Comparison of ENCODE assay signal across 8 mouse cellular contexts in the genomic region with DNA sequence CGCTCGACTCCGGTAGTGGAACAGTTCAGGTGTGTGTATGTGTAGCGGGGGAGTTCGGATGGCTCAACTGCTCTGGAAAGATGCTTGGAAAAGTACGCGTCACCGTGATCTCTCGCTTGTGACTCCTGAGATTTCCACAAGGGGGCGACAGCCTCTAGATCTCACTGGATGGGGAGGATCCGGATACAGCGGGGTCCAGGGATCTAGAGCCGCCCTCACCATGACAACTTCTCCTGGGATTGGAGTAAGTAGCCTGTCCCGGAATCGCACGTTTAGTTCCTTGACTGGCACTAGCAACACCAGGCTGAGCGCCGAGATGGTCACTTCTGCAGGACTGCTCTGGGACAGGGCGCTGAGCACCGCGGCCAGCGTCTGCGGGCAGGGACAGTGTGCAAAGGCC. TPM values are rescaled to one million over a fixed set of nuclear protein-coding genes. Genes with fewer than 3 reads are reported as not detected.
DNase-seq lines count a peak whose midpoint lies in the region; ATAC-seq and TF ChIP-seq lines count a peak whose summit lies in the region.

No protein-coding gene starts in this region.

- no peak overlapping the region for H3K9ac ChIP-seq in embryonic facial prominence, embryonic 12.5 days
- H3K9ac ChIP-seq in heart, adult 2 months (ENCODE audit: low read depth, low read length): peak overlapping the region; percentile 37
- H3K9ac ChIP-seq in intestine, postnatal 0 days (ENCODE audit: low read depth, low read length): no peak overlapping the region
- no peak overlapping the region for H3K9ac ChIP-seq in limb, embryonic 15.5 days
- H3K9ac ChIP-seq in midbrain, embryonic 15.5 days: no peak overlapping the region
- peak overlapping the region; percentile 49 for H3K9ac ChIP-seq in stomach, embryonic 16.5 days (ENCODE audit: low read length)

- 1% methylated on average over 23 of the region's 23 CpGs for WGBS in embryonic facial prominence, embryonic 12.5 days
- under 1% methylated on average over 23 of the region's 23 CpGs for WGBS in heart, adult 2 months
- 2% methylated on average over 23 of the region's 23 CpGs for WGBS in intestine, postnatal 0 days
- WGBS in limb, embryonic 15.5 days: 1% methylated on average over 23 of the region's 23 CpGs
- WGBS in midbrain, embryonic 15.5 days: 1% methylated on average over 23 of the region's 23 CpGs
- WGBS in stomach, embryonic 16.5 days: 1% methylated on average over 23 of the region's 23 CpGs

- no peaks in the 10 kb centered on the region for H3K9me3 ChIP-seq in embryonic facial prominence, embryonic 12.5 days
- no peaks in the 10 kb centered on the region for H3K9me3 ChIP-seq in intestine, postnatal 0 days (ENCODE audit: control insufficient read depth)
- no peaks in the 10 kb centered on the region for H3K9me3 ChIP-seq in limb, embryonic 15.5 days
- no peaks in the 10 kb centered on the region for H3K9me3 ChIP-seq in midbrain, embryonic 15.5 days
- H3K9me3 ChIP-seq in stomach, embryonic 16.5 days (replicated peaks; ENCODE audit: control insufficient read depth, low read length): no peaks in the 10 kb centered on the region

- 0 out of 2 replicates have a peak, but pooled peaks have one; percentile 24 for TF ChIP-seq EP300 in heart, adult 2 months (IDR thresholded peaks at IDR 0.05; ENCODE audit: insufficient read depth, low read depth, low read length)

- intact Hi-C loops in heart, adult 2 months (cut with DNase I): loop anchor here (1.0 to 5.0 kb wide), 3 partner anchors 35 to 165 kb away; partner anchors contain the start of genes Gli1 and Pip4k2c

- H3K36me3 ChIP-seq in embryonic facial prominence, embryonic 12.5 days: peaks cover 2% of the 10 kb centered on the region; the same call in 1 of the 2 replicates
- no peaks in the 10 kb centered on the region for H3K36me3 ChIP-seq in heart, adult 2 months (ENCODE audit: control insufficient read depth, insufficient read depth, low read length)
- no peaks in the 10 kb centered on the region for H3K36me3 ChIP-seq in intestine, postnatal 0 days (ENCODE audit: control insufficient read depth, insufficient read depth)
- peaks cover 10% of the 10 kb centered on the region for H3K36me3 ChIP-seq in limb, embryonic 15.5 days
- no peaks in the 10 kb centered on the region for H3K36me3 ChIP-seq in midbrain, embryonic 15.5 days (replicated peaks)
- no peaks in the 10 kb centered on the region for H3K36me3 ChIP-seq in stomach, embryonic 16.5 days (ENCODE audit: control insufficient read depth, insufficient read depth, low read length)

- H3K27me3 ChIP-seq in embryonic facial prominence, embryonic 12.5 days: peaks cover 63% of the 10 kb centered on the region
- H3K27me3 ChIP-seq in heart, adult 2 months (ENCODE audit: control insufficient read depth, insufficient read depth, low read length): no peaks in the 10 kb centered on the region
- peaks cover 64% of the 10 kb centered on the region for H3K27me3 ChIP-seq in intestine, postnatal 0 days (replicated peaks; ENCODE audit: control insufficient read depth, insufficient read depth, low read length)
- peaks cover 72% of the 10 kb centered on the region for H3K27me3 ChIP-seq in limb, embryonic 15.5 days
- peaks cover 61% of the 10 kb centered on the region for H3K27me3 ChIP-seq in midbrain, embryonic 15.5 days (replicated peaks)
- peaks cover 48% of the 10 kb centered on the region for H3K27me3 ChIP-seq in stomach, embryonic 16.5 days (ENCODE audit: control insufficient read depth, insufficient read depth, low read length)

- TF ChIP-seq POLR2A in heart, adult 2 months (IDR thresholded peaks at IDR 0.05; ENCODE audit: insufficient read depth, low read depth, low read length): peak; percentile 82

- peaks cover 29% of the 10 kb centered on the region for H3K4me1 ChIP-seq in embryonic facial prominence, embryonic 12.5 days
- peaks cover 5% of the 10 kb centered on the region; the same call in 1 of the 2 replicates for H3K4me1 ChIP-seq in heart, adult 2 months (ENCODE audit: control insufficient read depth, insufficient read depth, low read length)
- H3K4me1 ChIP-seq in intestine, postnatal 0 days (replicated peaks; ENCODE audit: control insufficient read depth, insufficient read depth, low read length): peaks cover 6% of the 10 kb centered on the region; the same call in 1 of the 2 replicates
- peaks cover 30% of the 10 kb centered on the region for H3K4me1 ChIP-seq in limb, embryonic 15.5 days
- H3K4me1 ChIP-seq in midbrain, embryonic 15.5 days: peaks cover 24% of the 10 kb centered on the region
- peaks cover 15% of the 10 kb centered on the region for H3K4me1 ChIP-seq in stomach, embryonic 16.5 days (ENCODE audit: control insufficient read depth, insufficient read depth, low read length)

- H3K4me2 ChIP-seq in embryonic facial prominence, embryonic 12.5 days (replicated peaks): peak overlapping the region; percentile 44
- H3K4me2 ChIP-seq in intestine, postnatal 0 days (replicated peaks; ENCODE audit: low read depth): peak overlapping the region; percentile 68
- H3K4me2 ChIP-seq in limb, embryonic 15.5 days: peak overlapping the region; percentile 57
- peak overlapping the region; percentile 39 for H3K4me2 ChIP-seq in midbrain, embryonic 15.5 days
- peak overlapping the region; percentile 59 for H3K4me2 ChIP-seq in stomach, embryonic 16.5 days (ENCODE audit: low read depth, low read length)

- no peaks in the 10 kb centered on the region for H3K79me2 ChIP-seq in heart, adult 2 months (replicated peaks; ENCODE audit: control insufficient read depth, insufficient read depth, low read length)

- DNase-seq in CD4-positive, CD25-positive, alpha-beta regulatory T cell, adult 2 months (ENCODE audit: low read depth, low spot score): peak; percentile 79
- peak; percentile 68 for DNase-seq in adrenal gland, postnatal 25 days
- DNase-seq in heart, adult 2 months: peak; percentile 77 to 86

- peak; percentile 97 for TF ChIP-seq CTCF in heart, adult 2 months (IDR thresholded peaks at IDR 0.05)
- peak; percentile 93 for TF ChIP-seq CTCF in intestine, postnatal 0 days (IDR thresholded peaks at IDR 0.05; ENCODE audit: low read depth)

- H3K27ac ChIP-seq in embryonic facial prominence, embryonic 12.5 days: no peak overlapping the region
- peak overlapping the region; percentile 60 for H3K27ac ChIP-seq in heart, adult 2 months
- H3K27ac ChIP-seq in intestine, postnatal 0 days (ENCODE audit: low read depth, low read length): no peak overlapping the region
- no peak overlapping the region for H3K27ac ChIP-seq in limb, embryonic 15.5 days
- H3K27ac ChIP-seq in midbrain, embryonic 15.5 days: no peak overlapping the region
- H3K27ac ChIP-seq in stomach, embryonic 16.5 days (ENCODE audit: low read length): no peak overlapping the region

- H3K4me3 ChIP-seq in embryonic facial prominence, embryonic 12.5 days: peak overlapping the region; percentile 19
- H3K4me3 ChIP-seq in heart, adult 2 months: peak overlapping the region; percentile 62
- peak overlapping the region; percentile 32 for H3K4me3 ChIP-seq in intestine, postnatal 0 days (ENCODE audit: low read depth, low read length)
- peak overlapping the region; percentile 35 for H3K4me3 ChIP-seq in limb, embryonic 15.5 days
- peak overlapping the region; percentile 22 for H3K4me3 ChIP-seq in midbrain, embryonic 15.5 days
- H3K4me3 ChIP-seq in stomach, embryonic 16.5 days (replicated peaks; ENCODE audit: low read length): peak overlapping the region; percentile 37

- ATAC-seq in embryonic facial prominence, embryonic 12.5 days (ENCODE audit: insufficient number of reproducible peaks, insufficient read depth, low FRiP score, low TSS enrichment): no peak
- ATAC-seq in intestine, postnatal 0 days: peak; percentile 58
- ATAC-seq in limb, embryonic 15.5 days (ENCODE audit: insufficient number of reproducible peaks, low FRiP score, low TSS enrichment, low read depth): peak; percentile 40; the same call in 1 of the 2 replicates
- ATAC-seq in midbrain, embryonic 15.5 days (replicated peaks): peak; percentile 51
- ATAC-seq in stomach, embryonic 16.5 days (ENCODE audit: insufficient read depth, low FRiP score): peak; percentile 56; the same call in 1 of the 2 replicates

RNA-seq across cellular contexts. Expression of gene Slc26a10, which starts 2.7 kb away (rescaled TPM):
- 3.2 and 6.0 TPM in 2 replicates for total RNA-seq in adrenal gland, postnatal 25 days (2021)
- 1.9 and 3.0 TPM in 2 replicates for polyA plus RNA-seq in embryonic facial prominence, embryonic 12.5 days (2016; fragmentation: Nextera tagmentation; extraction: Ambion mirVana)
- total RNA-seq in heart, adult 2 months (2021): 10 to 100 TPM; 13.2 to 14.7 TPM
- polyA plus RNA-seq in heart, adult 2 months (2012; rRNA removed): 40.5 and 68.0 TPM in 2 replicates
- 0.52 and 0.65 TPM in 2 replicates for polyA plus RNA-seq in intestine, postnatal 0 days (2015; fragmentation: Nextera tagmentation; extraction: Ambion mirVana)
- 1.2 and 1.7 TPM in 2 replicates for polyA plus RNA-seq in limb, embryonic 15.5 days (2015; fragmentation: Nextera tagmentation; extraction: Ambion mirVana)
- 0.94 and 0.98 TPM in 2 replicates for polyA plus RNA-seq in midbrain, embryonic 15.5 days (2015; fragmentation: Nextera tagmentation; extraction: Ambion mirVana)
- 1.2 and 1.4 TPM in 2 replicates for polyA plus RNA-seq in stomach, embryonic 16.5 days (2015; fragmentation: Nextera tagmentation; extraction: Ambion mirVana)

RNA-seq across cellular contexts. Expression of gene Arhgef25, which starts 12.2 kb away (rescaled TPM):
- 27.9 and 28.7 TPM in 2 replicates for total RNA-seq in adrenal gland, postnatal 25 days (2021)
- polyA plus RNA-seq in embryonic facial prominence, embryonic 12.5 days (2016; fragmentation: Nextera tagmentation; extraction: Ambion mirVana): 85.0 and 96.5 TPM in 2 replicates
- 10 to 100 TPM in 1 of 2 experiments, 1 to 10 TPM in 1; 9.8 to 10.1 TPM for total RNA-seq in heart, adult 2 months (2021)
- 17.4 and 18.2 TPM in 2 replicates for polyA plus RNA-seq in heart, adult 2 months (2012; rRNA removed)
- 14.4 and 15.1 TPM in 2 replicates for polyA plus RNA-seq in intestine, postnatal 0 days (2015; fragmentation: Nextera tagmentation; extraction: Ambion mirVana)
- 115 and 118 TPM in 2 replicates for polyA plus RNA-seq in limb, embryonic 15.5 days (2015; fragmentation: Nextera tagmentation; extraction: Ambion mirVana)
- 20.6 and 21.9 TPM in 2 replicates for polyA plus RNA-seq in midbrain, embryonic 15.5 days (2015; fragmentation: Nextera tagmentation; extraction: Ambion mirVana)
- 71.3 and 77.0 TPM in 2 replicates for polyA plus RNA-seq in stomach, embryonic 16.5 days (2015; fragmentation: Nextera tagmentation; extraction: Ambion mirVana)

RNA-seq across cellular contexts. Expression of gene B4galnt1, which starts 12.7 kb away (rescaled TPM):
- total RNA-seq in adrenal gland, postnatal 25 days (2021): 6.8 and 8.5 TPM in 2 replicates
- polyA plus RNA-seq in embryonic facial prominence, embryonic 12.5 days (2016; fragmentation: Nextera tagmentation; extraction: Ambion mirVana): 4.6 and 6.2 TPM in 2 replicates
- 1 to 10 TPM; 1.8 to 2.0 TPM for total RNA-seq in heart, adult 2 months (2021)
- polyA plus RNA-seq in heart, adult 2 months (2012; rRNA removed): 4.0 and 9.5 TPM in 2 replicates
- polyA plus RNA-seq in intestine, postnatal 0 days (2015; fragmentation: Nextera tagmentation; extraction: Ambion mirVana): 29.4 and 34.1 TPM in 2 replicates
- polyA plus RNA-seq in limb, embryonic 15.5 days (2015; fragmentation: Nextera tagmentation; extraction: Ambion mirVana): 12.3 and 12.4 TPM in 2 replicates
- polyA plus RNA-seq in midbrain, embryonic 15.5 days (2015; fragmentation: Nextera tagmentation; extraction: Ambion mirVana): 62.2 and 62.3 TPM in 2 replicates
- polyA plus RNA-seq in stomach, embryonic 16.5 days (2015; fragmentation: Nextera tagmentation; extraction: Ambion mirVana): 29.3 and 34.3 TPM in 2 replicates

RNA-seq across cellular contexts. Expression of gene Dtx3, which starts 17.8 kb away (rescaled TPM):
- 89.7 and 96.8 TPM in 2 replicates for total RNA-seq in adrenal gland, postnatal 25 days (2021)
- 172 and 173 TPM in 2 replicates for polyA plus RNA-seq in embryonic facial prominence, embryonic 12.5 days (2016; fragmentation: Nextera tagmentation; extraction: Ambion mirVana)
- total RNA-seq in heart, adult 2 months (2021): 10 to 100 TPM; 23.7 to 24.2 TPM
- 92.6 and 102 TPM in 2 replicates for polyA plus RNA-seq in heart, adult 2 months (2012; rRNA removed)
- polyA plus RNA-seq in intestine, postnatal 0 days (2015; fragmentation: Nextera tagmentation; extraction: Ambion mirVana): 22.2 and 24.6 TPM in 2 replicates
- 140 and 144 TPM in 2 replicates for polyA plus RNA-seq in limb, embryonic 15.5 days (2015; fragmentation: Nextera tagmentation; extraction: Ambion mirVana)
- polyA plus RNA-seq in midbrain, embryonic 15.5 days (2015; fragmentation: Nextera tagmentation; extraction: Ambion mirVana): 288 and 297 TPM in 2 replicates
- polyA plus RNA-seq in stomach, embryonic 16.5 days (2015; fragmentation: Nextera tagmentation; extraction: Ambion mirVana): 68.6 and 79.4 TPM in 2 replicates

RNA-seq across cellular contexts. Expression of gene Pip4k2c, which starts 33.7 kb away (rescaled TPM):
- total RNA-seq in adrenal gland, postnatal 25 days (2021): 38.4 and 48.8 TPM in 2 replicates
- 29.0 and 30.5 TPM in 2 replicates for polyA plus RNA-seq in embryonic facial prominence, embryonic 12.5 days (2016; fragmentation: Nextera tagmentation; extraction: Ambion mirVana)
- total RNA-seq in heart, adult 2 months (2021): 10 to 100 TPM; 25.7 to 28.8 TPM
- polyA plus RNA-seq in heart, adult 2 months (2012; rRNA removed): 29.0 and 42.3 TPM in 2 replicates
- polyA plus RNA-seq in intestine, postnatal 0 days (2015; fragmentation: Nextera tagmentation; extraction: Ambion mirVana): 43.0 and 47.0 TPM in 2 replicates
- 27.8 and 29.8 TPM in 2 replicates for polyA plus RNA-seq in limb, embryonic 15.5 days (2015; fragmentation: Nextera tagmentation; extraction: Ambion mirVana)
- polyA plus RNA-seq in midbrain, embryonic 15.5 days (2015; fragmentation: Nextera tagmentation; extraction: Ambion mirVana): 17.9 and 18.7 TPM in 2 replicates
- polyA plus RNA-seq in stomach, embryonic 16.5 days (2015; fragmentation: Nextera tagmentation; extraction: Ambion mirVana): 33.5 and 34.4 TPM in 2 replicates

Comparison
In these comparisons a context has a peak if more than half of its experiments do, and no peak if none do; other contexts are left out.
1. H3K9ac ChIP-seq: peak in heart, adult 2 months (single experiment) and stomach, embryonic 16.5 days (single experiment); none in embryonic facial prominence, embryonic 12.5 days (single experiment), intestine, postnatal 0 days (single experiment), limb, embryonic 15.5 days (single experiment) and midbrain, embryonic 15.5 days (single experiment).
2. RNA of gene Slc26a10, which starts 2.7 kb away (polyA plus RNA-seq): 40.5 to 68.0 TPM in heart, adult 2 months; 1.9 to 3.0 TPM in embryonic facial prominence, embryonic 12.5 days, 1.2 to 1.7 TPM in limb, embryonic 15.5 days, 1.2 to 1.4 TPM in stomach, embryonic 16.5 days, 0.94 to 0.98 TPM in midbrain, embryonic 15.5 days and 0.52 to 0.65 TPM in intestine, postnatal 0 days; every median in the first group is over 10 times any median in the second.
3. Peak in every context shown above with its lines, with median percentiles within 50 percentile points of each other: DNase-seq, H3K4me2 ChIP-seq and H3K4me3 ChIP-seq.